ENCODE assay signal across 8 mouse cellular contexts in genomic region chr2:127789138-127789537, GRCm38 (mm10). TPM values are rescaled to one million over a fixed set of nuclear protein-coding genes. Genes with fewer than 3 reads are reported as not detected.
DNase-seq lines count a peak whose midpoint lies in the region; ATAC-seq lines count a peak whose summit lies in the region.

No protein-coding gene starts in this region.

- peaks cover 33% of the 10 kb centered on the region for H3K4me1 ChIP-seq in limb, embryonic 10.5 days
- H3K4me1 ChIP-seq in neural tube, embryonic 14.5 days (ENCODE audit: control insufficient read depth, insufficient read depth, low read length), result peaks cover 8% of the 10 kb centered on the region

- WGBS in limb, embryonic 10.5 days, result 7% methylated on average over 11 of the region's 11 CpGs
- WGBS in neural tube, embryonic 14.5 days, result 5% methylated on average over 11 of the region's 11 CpGs

- no peaks in the 10 kb centered on the region for H3K36me3 ChIP-seq in limb, embryonic 10.5 days
- H3K36me3 ChIP-seq in neural tube, embryonic 14.5 days (ENCODE audit: control insufficient read depth, insufficient read depth, low read length), result no peaks in the 10 kb centered on the region

- H3K9ac ChIP-seq in neural tube, embryonic 14.5 days (replicated peaks; ENCODE audit: low read depth, low read length), result peak overlapping the region; percentile 63; the same call in 1 of the 2 replicates

- no peaks in the 10 kb centered on the region for H3K27me3 ChIP-seq in limb, embryonic 10.5 days (ENCODE audit: low read depth, poor library complexity, severe bottlenecking)
- no peaks in the 10 kb centered on the region for H3K27me3 ChIP-seq in neural tube, embryonic 14.5 days (ENCODE audit: control insufficient read depth, insufficient read depth, low read length)

- no peak for ATAC-seq in neural tube, embryonic 14.5 days (ENCODE audit: low read depth)

- peak overlapping the region; percentile 80 for H3K4me3 ChIP-seq in limb, embryonic 10.5 days
- H3K4me3 ChIP-seq in neural tube, embryonic 14.5 days (ENCODE audit: low read depth, low read length), result peak overlapping the region; percentile 65

- peak; percentile 24 for DNase-seq in embryo, embryonic 11 days
- no peak for DNase-seq in embryo, embryonic 9.5 days (ENCODE audit: extremely low spot score)
- DNase-seq in thymus, postnatal 0 days (ENCODE audit: low spot score), result peak; percentile 10
- DNase-seq in thymus, postnatal 14 days, result no peak
- no peak for DNase-seq in limb, embryonic 10.5 days (ENCODE audit: low spot score)
- no peak for DNase-seq in testis, postnatal 10 days (ENCODE audit: low spot score)
- no peak for DNase-seq in layer of hippocampus, adult 8-10 months (ENCODE audit: low spot score in 2 of 2)

- H3K9me3 ChIP-seq in limb, embryonic 10.5 days (replicated peaks), result no peaks in the 10 kb centered on the region
- no peaks in the 10 kb centered on the region for H3K9me3 ChIP-seq in neural tube, embryonic 14.5 days (ENCODE audit: control insufficient read depth, low read length)

- H3K27ac ChIP-seq in limb, embryonic 10.5 days, result peak overlapping the region; percentile 90
- peak overlapping the region; percentile 40; the same call in 1 of the 2 replicates for H3K27ac ChIP-seq in neural tube, embryonic 14.5 days (ENCODE audit: low read depth, low read length)

- H3K4me2 ChIP-seq in neural tube, embryonic 14.5 days (ENCODE audit: low read depth, low read length), result peak overlapping the region; percentile 71

RNA-seq across cellular contexts. Expression of gene Nphp1, which starts 0.4 kb away (rescaled TPM):
- 17.3 and 17.4 TPM in 2 replicates for polyA plus RNA-seq in thymus, postnatal 0 days (2015; fragmentation: Nextera tagmentation; extraction: Ambion mirVana)
- 36.4 and 43.6 TPM in 2 replicates for polyA plus RNA-seq in limb, embryonic 10.5 days (2016; fragmentation: Nextera tagmentation; extraction: Ambion mirVana)
- 9.1 and 12.4 TPM in 2 replicates for polyA plus RNA-seq in neural tube, embryonic 14.5 days (2014; fragmentation: Nextera tagmentation; extraction: Ambion mirVana)
- 10 to 100 TPM; 20.6 to 21.7 (median 21.2) TPM for total RNA-seq in layer of hippocampus, adult 8-10 months (2022)

RNA-seq across cellular contexts. Expression of gene Mtln, which starts 3.1 kb away (rescaled TPM):
- polyA plus RNA-seq in thymus, postnatal 0 days (2015; fragmentation: Nextera tagmentation; extraction: Ambion mirVana), result 54.4 and 57.5 TPM in 2 replicates
- 19.0 and 19.9 TPM in 2 replicates for polyA plus RNA-seq in limb, embryonic 10.5 days (2016; fragmentation: Nextera tagmentation; extraction: Ambion mirVana)
- 44.4 and 61.5 TPM in 2 replicates for polyA plus RNA-seq in neural tube, embryonic 14.5 days (2014; fragmentation: Nextera tagmentation; extraction: Ambion mirVana)
- 10 to 100 TPM; 36.7 to 53.4 (median 48.4) TPM for total RNA-seq in layer of hippocampus, adult 8-10 months (2022)

RNA-seq across cellular contexts. Expression of gene Bub1, which starts 42.5 kb away (rescaled TPM):
- polyA plus RNA-seq in thymus, postnatal 0 days (2015; fragmentation: Nextera tagmentation; extraction: Ambion mirVana), result 33.4 and 34.1 TPM in 2 replicates
- 112 and 126 TPM in 2 replicates for polyA plus RNA-seq in limb, embryonic 10.5 days (2016; fragmentation: Nextera tagmentation; extraction: Ambion mirVana)
- polyA plus RNA-seq in neural tube, embryonic 14.5 days (2014; fragmentation: Nextera tagmentation; extraction: Ambion mirVana), result 1.9 and 2.8 TPM in 2 replicates
- under 1 TPM in 2 of 4 experiments, not detected in 2; 0.25 to 0.99 TPM for total RNA-seq in layer of hippocampus, adult 8-10 months (2022)

RNA-seq across cellular contexts. Expression of gene Acoxl, which starts 49.5 kb away (rescaled TPM):
- polyA plus RNA-seq in thymus, postnatal 0 days (2015; fragmentation: Nextera tagmentation; extraction: Ambion mirVana), result 3.3 and 3.6 TPM in 2 replicates
- 0.20 and 0.31 TPM in 2 replicates for polyA plus RNA-seq in limb, embryonic 10.5 days (2016; fragmentation: Nextera tagmentation; extraction: Ambion mirVana)
- polyA plus RNA-seq in neural tube, embryonic 14.5 days (2014; fragmentation: Nextera tagmentation; extraction: Ambion mirVana), result 0.29 and 0.33 TPM in 2 replicates
- not detected for total RNA-seq in layer of hippocampus, adult 8-10 months (2022)

RNA-seq across cellular contexts. Expression of gene Mall, which starts 59.4 kb away (rescaled TPM):
- 1.7 and 2.5 TPM in 2 replicates for polyA plus RNA-seq in thymus, postnatal 0 days (2015; fragmentation: Nextera tagmentation; extraction: Ambion mirVana)
- 1.3 and 1.8 TPM in 2 replicates for polyA plus RNA-seq in limb, embryonic 10.5 days (2016; fragmentation: Nextera tagmentation; extraction: Ambion mirVana)
- polyA plus RNA-seq in neural tube, embryonic 14.5 days (2014; fragmentation: Nextera tagmentation; extraction: Ambion mirVana), result 0.59 and 0.73 TPM in 2 replicates
- total RNA-seq in layer of hippocampus, adult 8-10 months (2022), result 1 to 10 TPM in 1 of 4 experiments, under 1 TPM in 3; 0.54 to 1.1 (median 0.86) TPM

Comparison
In these comparisons a context has a peak if more than half of its experiments do, and no peak if none do; other contexts are left out.
1. DNase-seq: peak in embryo, embryonic 11 days (single experiment) and thymus, postnatal 0 days (single experiment); none in embryo, embryonic 9.5 days (single experiment), thymus, postnatal 14 days (single experiment), limb, embryonic 10.5 days (single experiment), testis, postnatal 10 days (single experiment) and layer of hippocampus, adult 8-10 months (0 of 2).